Mouse (Mus musculus) intestine, embryonic 14.5 days (tissue): ENCODE measurements at regions not wholly inside any gene's neighbourhood (a gene's known extent, or its start where the extent isn't known, plus 50 kb on each side); places are given as distances from the start of the nearest gene placed in this dataset.

ENCODE experiments used
- ATAC-seq: fragments of 200-750 bp; cut with Nextera tagmentation; replicated peaks from 2 replicates; pipeline ENCODE4 v1.8.0; 2017; ENCODE audit warnings: low read depth, moderate number of reproducible peaks, moderate TSS enrichment, moderate library complexity; ENCODE audit not compliant: low FRiP score, low TSS enrichment
- DNase-seq: peaks from one replicate; pipeline ENCODE4 v3.0.0-alpha.2; 2018; ENCODE audit warnings: low spot score
- H3K27ac ChIP-seq: fragments of 300-500 bp; sonication (generic); 2 replicates; pipeline ENCODE4 v1.5.1; 2014; ENCODE audit warnings: low read depth, mild to moderate bottlenecking, control low read depth
- H3K27me3 ChIP-seq: fragments of 300-500 bp; sonication (generic); replicated peaks from 2 replicates; pipeline ENCODE4 v1.6.1; 2014; ENCODE audit warnings: low read length, control low read depth; ENCODE audit not compliant: control insufficient read depth, insufficient read depth
- H3K36me3 ChIP-seq: fragments of 300-500 bp; sonication (generic); 2 replicates; pipeline ENCODE4 v1.6.1; 2014; ENCODE audit warnings: low read length, control low read depth; ENCODE audit not compliant: control insufficient read depth, insufficient read depth
- H3K4me1 ChIP-seq: fragments of 300-500 bp; sonication (generic); replicated peaks from 2 replicates; pipeline ENCODE4 v1.6.1; 2014; ENCODE audit warnings: low read length, control low read depth, mixed read lengths; ENCODE audit not compliant: control insufficient read depth, insufficient read depth
- H3K4me2 ChIP-seq: fragments of 300-500 bp; sonication (generic); 2 replicates; pipeline ENCODE4 v1.6.1; 2014; ENCODE audit warnings: low read length
- H3K4me3 ChIP-seq: fragments of 300-500 bp; sonication (generic); 2 replicates; pipeline ENCODE4 v1.5.1; 2014; ENCODE audit warnings: low read depth, low read length, control low read depth, mixed read lengths
- H3K9ac ChIP-seq: fragments of 300-500 bp; sonication (generic); 2 replicates; pipeline ENCODE4 v1.6.1; 2014; ENCODE audit warnings: mild to moderate bottlenecking, low read length
- H3K9me3 ChIP-seq: fragments of 300-500 bp; sonication (generic); 2 replicates; pipeline ENCODE4 v1.6.1; 2016; ENCODE audit warnings: low read length, control low read depth; ENCODE audit not compliant: control insufficient read depth
- WGBS: fragments of 180-500 bp; shearing (Covaris S2); extraction: QIAGEN DNeasy Blood & Tissue Kit; methylation state at CpG from one replicate; pipeline ENCODE4 v1.1.7; 2014; 5-methylcytosine and 5-hydroxymethylcytosine counted together

DNA sequence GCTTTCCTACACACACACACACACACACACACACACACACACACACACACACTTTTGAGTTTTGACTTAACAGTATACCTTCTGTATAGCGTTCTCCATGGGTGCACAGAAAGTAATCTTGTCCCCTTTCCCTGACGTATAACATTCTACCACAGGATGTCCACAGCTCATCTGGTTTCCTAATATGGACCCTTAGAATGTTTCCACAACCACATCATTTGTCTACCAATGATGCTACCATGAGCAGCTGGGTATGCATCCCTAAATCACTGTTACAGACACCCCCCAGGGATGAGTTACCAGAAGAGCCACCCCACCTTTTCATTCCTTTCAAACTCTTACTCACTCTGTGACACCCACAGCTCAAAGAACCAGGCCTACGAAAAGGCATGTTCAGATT lies 166.8 kb upstream of the Rreb1 start:
- WGBS = 75% methylated on average over 3 of the region's 3 CpGs
- Histone ChIP-seq H3K27ac (no peak overlapping the region), H3K4me2 (no peak overlapping the region), H3K9ac (no peak overlapping the region), H3K36me3 (no peaks in the 10 kb centered on the region), H3K27me3 (no peaks in the 10 kb centered on the region), H3K4me1 (no peaks in the 10 kb centered on the region), H3K9me3 (no peaks in the 10 kb centered on the region), H3K4me3 (no peak overlapping the region)
- DNase-seq (no peak), ATAC-seq (no peak)

DNA sequence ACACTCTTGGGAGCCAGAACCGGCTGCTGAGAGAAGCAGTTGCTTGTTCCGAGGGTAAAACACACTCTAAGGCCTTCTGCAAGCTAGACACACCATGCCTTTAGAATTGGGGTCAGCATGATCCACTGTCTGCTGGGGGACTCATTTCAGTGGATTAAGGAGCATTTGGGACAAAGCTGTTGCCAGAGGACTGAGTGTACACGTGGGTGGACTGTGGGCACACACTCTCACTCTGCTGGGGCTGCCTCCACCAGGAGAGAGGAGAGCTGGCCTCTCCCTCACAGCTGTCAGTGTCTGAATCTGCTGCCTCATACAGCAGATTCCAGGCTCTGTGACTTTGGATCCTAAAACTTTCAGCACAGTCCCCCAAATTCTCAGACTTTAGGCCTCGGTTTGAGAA lies 161.2 kb upstream of the Rreb1 start:
- H3K9me3 ChIP-seq = no peaks in the 10 kb centered on the region
- H3K4me2 ChIP-seq = no peak overlapping the region
- DNase-seq (no peak), ATAC-seq (no peak)
- no peak overlapping the region for H3K4me3 ChIP-seq
- no peak overlapping the region for H3K9ac ChIP-seq
- no peak overlapping the region for H3K27ac ChIP-seq
- WGBS = 81% methylated on average over 4 of the region's 4 CpGs
- H3K27me3 ChIP-seq = no peaks in the 10 kb centered on the region
- H3K36me3 ChIP-seq = no peaks in the 10 kb centered on the region
- H3K4me1 ChIP-seq = no peaks in the 10 kb centered on the region

GRCm38 (mm10) chr13:37619841-37620725 lies 158.1 kb upstream of the Rreb1 start:
- no peaks in the 10 kb centered on the region for H3K9me3 ChIP-seq
- no peaks in the 10 kb centered on the region for H3K36me3 ChIP-seq
- no peak overlapping the region; the same call in 1 of the 2 replicates for H3K27ac ChIP-seq
- H3K4me3 ChIP-seq = no peak overlapping the region
- no peaks in the 10 kb centered on the region for H3K4me1 ChIP-seq
- WGBS = 54% methylated on average over 11 of the region's 11 CpGs
- H3K9ac ChIP-seq = no peak overlapping the region
- DNase-seq (no peak), ATAC-seq (no peak)
- H3K27me3 ChIP-seq = no peaks in the 10 kb centered on the region
- H3K4me2 ChIP-seq = no peak overlapping the region

GRCm38 (mm10) chr13:37621319-37622050 lies 156.7 kb upstream of the Rreb1 start:
- DNase-seq (no peak), ATAC-seq (no peak)
- H3K9me3 ChIP-seq = no peaks in the 10 kb centered on the region
- no peak overlapping the region for H3K4me2 ChIP-seq
- 92% methylated on average over 5 of the region's 5 CpGs for WGBS
- no peaks in the 10 kb centered on the region for H3K27me3 ChIP-seq
- no peak overlapping the region for H3K9ac ChIP-seq
- no peak overlapping the region for H3K4me3 ChIP-seq
- no peaks in the 10 kb centered on the region for H3K36me3 ChIP-seq
- no peak overlapping the region for H3K27ac ChIP-seq
- H3K4me1 ChIP-seq = no peaks in the 10 kb centered on the region

GRCm38 (mm10) chr13:37622366-37623088 lies 155.7 kb upstream of the Rreb1 start:
- no peak overlapping the region for H3K4me3 ChIP-seq
- no peak overlapping the region for H3K27ac ChIP-seq
- no peaks in the 10 kb centered on the region for H3K27me3 ChIP-seq
- no peaks in the 10 kb centered on the region for H3K9me3 ChIP-seq
- DNase-seq (no peak), ATAC-seq (no peak)
- no peak overlapping the region for H3K4me2 ChIP-seq
- no peaks in the 10 kb centered on the region for H3K4me1 ChIP-seq
- H3K36me3 ChIP-seq = no peaks in the 10 kb centered on the region
- 65% methylated on average over 6 of the region's 6 CpGs for WGBS
- no peak overlapping the region for H3K9ac ChIP-seq

DNA sequence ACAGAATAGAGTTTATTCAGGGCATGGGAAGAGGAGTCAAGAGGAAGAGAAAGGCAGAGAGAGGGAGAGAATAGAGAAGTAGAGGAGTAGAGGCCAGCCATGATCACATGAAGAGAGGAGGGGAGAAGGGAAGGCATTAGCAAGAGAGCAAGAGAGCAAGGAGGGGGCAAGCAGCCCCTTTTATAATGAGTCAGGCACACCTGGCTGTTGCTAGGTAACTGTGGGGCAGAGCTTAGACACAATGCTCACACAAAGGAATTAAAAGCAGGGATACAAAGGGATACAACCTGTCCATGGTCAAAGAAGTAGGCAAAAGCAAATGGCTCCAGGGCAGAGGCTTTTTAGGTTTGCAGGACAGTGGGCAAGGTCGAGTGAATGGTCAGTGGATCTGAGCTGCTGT lies 153.5 kb upstream of the Rreb1 start:
- DNase-seq = no peak
- H3K9ac ChIP-seq = no peak overlapping the region
- H3K27me3 ChIP-seq = no peaks in the 10 kb centered on the region
- no peaks in the 10 kb centered on the region for H3K36me3 ChIP-seq
- H3K27ac ChIP-seq = no peak overlapping the region
- no peak overlapping the region for H3K4me2 ChIP-seq
- no peak for ATAC-seq
- no peaks in the 10 kb centered on the region for H3K9me3 ChIP-seq
- 56% methylated on average over 1 of the region's 1 CpGs for WGBS
- no peak overlapping the region for H3K4me3 ChIP-seq
- no peaks in the 10 kb centered on the region for H3K4me1 ChIP-seq

- Histone ChIP-seq H3K4me3 (no peak overlapping the region), H3K9me3 (no peaks in the 10 kb centered on the region), H3K4me2 (no peak overlapping the region), H3K27ac (no peak overlapping the region), H3K27me3 (no peaks in the 10 kb centered on the region), H3K36me3 (no peaks in the 10 kb centered on the region), H3K4me1 (no peaks in the 10 kb centered on the region), H3K9ac (no peak overlapping the region)
- DNase-seq (no peak), ATAC-seq (no peak)
- 89% methylated on average over 13 of the region's 13 CpGs for WGBS
Measured at GRCm38 (mm10) chr13:37625532-37626235, 152.5 kb upstream of the Rreb1 start.
